Mouse (Mus musculus) layer of hippocampus, adult 9-11 months (tissue): ENCODE measurements around the gene Arhgap27.

Experiments used
- DNase-seq: peaks from one replicate; pipeline ENCODE4 v3.0.0; 2022

Arhgap27 gene

GRCm38 (mm10) chr11:103380460-103380859, 17.0 kb upstream of the Arhgap27 start:
- no peak for DNase-seq

DNA sequence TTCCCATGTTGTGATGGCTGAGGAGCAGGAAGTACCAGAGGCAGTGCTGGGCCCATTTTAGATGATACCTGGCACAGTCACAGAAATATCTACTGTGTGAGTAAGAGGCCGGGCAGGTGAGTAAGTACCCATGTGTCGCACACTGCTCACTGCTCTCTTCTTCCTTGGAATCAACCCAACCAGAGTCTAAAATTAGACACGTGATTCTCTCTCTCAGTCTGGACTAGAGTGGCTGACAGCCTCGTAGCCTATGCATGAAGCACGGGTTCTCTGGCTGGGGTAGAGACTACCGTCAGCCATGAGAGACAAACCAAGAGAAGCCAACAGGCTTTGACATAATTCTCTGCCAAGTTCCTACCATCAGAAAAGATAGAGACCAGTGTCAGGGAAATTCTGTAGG, 14.8 kb upstream of the Arhgap27 start:
- no peak for DNase-seq

DNA sequence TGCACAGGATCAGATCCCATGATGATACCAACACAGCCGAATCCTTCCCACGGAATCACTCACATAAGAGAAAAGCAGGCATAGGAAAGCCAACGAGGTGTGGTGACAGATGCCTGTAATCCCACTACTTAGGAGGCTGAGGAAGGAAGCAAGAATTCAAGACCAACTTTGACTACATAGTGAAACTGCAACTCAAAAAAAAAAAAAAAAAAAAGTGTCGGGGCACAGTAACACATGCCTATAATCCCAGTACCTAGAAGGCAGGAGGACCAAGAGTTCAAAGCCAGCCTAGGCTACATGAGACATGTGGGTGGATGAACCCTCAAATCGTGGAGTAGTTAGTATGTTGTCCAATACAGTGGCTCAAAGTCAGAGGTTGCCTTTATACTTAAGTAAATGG, 12.3 kb upstream of the Arhgap27 start:
- no peak for DNase-seq

GRCm38 (mm10) chr11:103375258-103375657, 11.8 kb upstream of the Arhgap27 start:
- no peak for DNase-seq

GRCm38 (mm10) chr11:103373922-103374321, 10.4 kb upstream of the Arhgap27 start:
- no peak for DNase-seq

- DNase-seq = no peak
Observed at GRCm38 (mm10) chr11:103372561-103372960, 9.1 kb upstream of the Arhgap27 start.

DNA sequence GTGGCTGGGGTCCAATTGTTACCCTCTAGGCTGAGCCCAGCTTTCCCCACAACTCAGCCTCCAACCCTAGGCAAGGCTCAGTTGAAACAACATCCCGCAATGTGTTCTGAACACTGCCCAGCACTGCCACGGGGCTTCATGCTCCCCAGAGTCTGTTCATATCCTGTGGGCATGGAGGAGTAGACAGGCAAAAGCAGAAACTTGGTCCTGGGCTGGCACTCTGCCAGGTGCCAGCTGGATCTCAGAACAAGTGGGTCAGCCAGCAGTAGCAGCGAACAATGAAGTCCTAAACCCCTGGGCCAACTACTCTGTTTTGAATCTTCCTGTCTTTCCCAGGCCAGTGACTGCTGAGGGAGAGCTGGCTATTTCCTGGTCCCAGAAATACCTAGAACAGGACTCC, 8.6 kb upstream of the Arhgap27 start:
- DNase-seq = peak; percentile 59

- no peak for DNase-seq
Observed at GRCm38 (mm10) chr11:103371222-103371539, 7.7 kb upstream of the Arhgap27 start.

DNA sequence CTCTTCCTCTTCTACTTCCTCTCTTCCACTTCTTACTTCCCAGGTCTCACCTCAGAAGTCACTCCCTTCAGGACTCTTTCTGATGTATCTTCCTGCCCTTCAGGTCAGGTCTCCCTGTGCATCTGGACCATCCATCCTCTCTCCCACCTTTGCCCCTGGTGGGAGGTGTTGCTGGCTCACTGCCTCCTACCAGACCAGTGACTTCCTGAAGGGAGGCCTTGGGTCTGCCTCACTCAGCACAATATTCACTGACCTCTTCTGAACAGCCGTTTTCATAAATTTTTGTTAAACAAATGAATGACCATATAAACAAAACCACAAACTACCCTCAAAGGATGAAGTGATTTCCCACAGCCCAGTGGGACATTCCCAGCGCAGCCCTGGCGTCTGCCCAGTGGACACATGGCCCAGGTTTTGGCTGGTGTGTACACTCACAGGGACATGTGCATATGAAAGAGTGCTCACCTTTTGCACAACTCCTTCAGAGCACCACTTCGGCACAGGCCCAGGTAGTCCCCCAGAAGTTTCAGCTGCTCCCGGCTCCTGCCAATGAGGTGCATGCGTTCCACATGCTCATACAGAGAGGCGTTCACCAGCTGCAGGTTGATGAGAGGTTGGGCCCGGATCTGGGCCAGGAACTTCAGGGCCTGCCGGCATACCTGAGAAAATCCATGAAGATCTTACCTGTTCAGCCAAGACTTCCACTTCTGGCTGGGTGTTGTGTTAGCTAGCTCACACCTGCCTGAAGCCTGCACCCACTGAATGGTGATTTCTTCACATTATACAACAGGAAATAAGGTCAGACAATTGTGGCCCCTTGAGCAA, 7.1 kb upstream of the Arhgap27 start:
- no peak for DNase-seq

GRCm38 (mm10) chr11:103365530-103365929, 2.0 kb upstream of the Arhgap27 start:
- no peak for DNase-seq

DNA sequence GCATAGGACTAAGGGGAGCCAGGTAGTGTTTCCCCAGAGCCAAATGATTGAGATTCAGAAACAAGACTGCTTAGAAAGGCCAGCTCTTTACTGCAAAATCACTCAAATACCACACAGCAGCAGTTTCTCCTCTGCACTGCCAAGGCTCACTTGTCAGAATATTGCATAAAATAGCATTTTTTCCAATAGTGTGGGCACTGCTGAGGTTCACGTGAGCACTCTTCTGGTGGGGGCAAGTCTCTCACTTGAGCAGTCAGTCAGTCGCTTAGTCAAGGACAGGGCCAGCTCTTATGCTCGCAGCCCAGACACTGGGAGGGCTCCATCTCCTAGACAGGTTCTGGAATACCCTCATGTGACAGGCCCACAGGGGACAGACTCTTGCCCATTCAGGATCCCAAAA, 1.5 kb upstream of the Arhgap27 start:
- DNase-seq = no peak

- no peak for DNase-seq
Observed at GRCm38 (mm10) chr11:103364335-103364734, 843 bp upstream of the Arhgap27 start.

DNA sequence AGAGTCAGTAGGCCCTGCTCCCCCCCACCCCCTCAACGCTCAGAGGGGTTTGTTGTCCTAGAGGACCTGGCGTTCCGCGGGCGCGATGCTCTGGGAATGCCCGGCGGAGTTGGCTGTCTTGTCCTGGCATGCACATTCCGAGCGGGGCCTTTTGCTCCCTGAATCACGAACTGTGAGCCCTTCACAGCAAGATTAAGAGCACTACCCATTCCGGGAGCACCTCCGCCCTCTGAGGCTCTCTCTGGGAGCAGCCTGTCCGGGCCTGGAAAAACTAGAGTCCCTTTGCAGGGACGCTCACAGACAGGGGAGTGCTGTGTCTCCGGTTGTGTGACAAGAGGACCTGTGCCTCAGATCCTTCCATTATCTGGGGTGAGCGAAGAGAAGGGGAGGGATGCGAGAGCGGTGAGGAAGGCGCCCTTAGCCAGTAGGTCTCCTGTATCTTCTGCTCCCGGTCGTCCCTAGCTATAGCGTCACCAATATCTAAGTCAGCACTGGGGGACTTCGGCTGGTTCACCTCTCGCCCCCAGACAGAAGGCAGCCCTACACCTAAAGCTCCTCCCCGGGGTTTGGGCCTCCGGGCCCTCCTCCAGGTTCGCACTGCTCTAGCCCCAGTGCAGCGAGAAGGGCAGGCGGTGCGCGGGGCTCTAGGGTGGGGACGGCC, 841 bp downstream of the Arhgap27 start:
- no peak for DNase-seq

- DNase-seq = no peak
Observed at GRCm38 (mm10) chr11:103362054-103362432, 1.4 kb downstream of the Arhgap27 start.

- DNase-seq = no peak
Observed at GRCm38 (mm10) chr11:103361396-103362053, 2.0 kb downstream of the Arhgap27 start.

DNA sequence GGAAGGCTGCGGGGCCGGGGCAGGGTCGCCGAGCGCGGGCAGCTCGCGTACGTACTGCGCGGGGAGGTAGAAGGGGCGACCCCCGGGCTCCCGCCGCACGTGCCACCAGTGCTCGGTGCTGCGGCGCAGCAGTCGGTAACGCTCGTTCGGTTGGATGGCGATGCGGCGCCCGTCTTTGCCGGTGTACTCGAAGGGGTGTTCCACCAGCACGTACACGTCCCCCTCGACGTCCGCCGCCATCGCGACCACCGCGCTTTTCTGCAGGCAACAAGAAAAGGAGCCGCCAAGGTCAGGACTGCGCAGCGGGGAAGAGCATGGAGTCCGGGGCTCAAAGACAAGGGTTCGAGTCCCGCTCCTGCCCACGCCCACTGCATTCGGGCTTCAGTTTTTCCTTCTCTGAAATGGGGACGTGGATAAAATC, 2.8 kb downstream of the Arhgap27 start:
- DNase-seq = no peak

DNA sequence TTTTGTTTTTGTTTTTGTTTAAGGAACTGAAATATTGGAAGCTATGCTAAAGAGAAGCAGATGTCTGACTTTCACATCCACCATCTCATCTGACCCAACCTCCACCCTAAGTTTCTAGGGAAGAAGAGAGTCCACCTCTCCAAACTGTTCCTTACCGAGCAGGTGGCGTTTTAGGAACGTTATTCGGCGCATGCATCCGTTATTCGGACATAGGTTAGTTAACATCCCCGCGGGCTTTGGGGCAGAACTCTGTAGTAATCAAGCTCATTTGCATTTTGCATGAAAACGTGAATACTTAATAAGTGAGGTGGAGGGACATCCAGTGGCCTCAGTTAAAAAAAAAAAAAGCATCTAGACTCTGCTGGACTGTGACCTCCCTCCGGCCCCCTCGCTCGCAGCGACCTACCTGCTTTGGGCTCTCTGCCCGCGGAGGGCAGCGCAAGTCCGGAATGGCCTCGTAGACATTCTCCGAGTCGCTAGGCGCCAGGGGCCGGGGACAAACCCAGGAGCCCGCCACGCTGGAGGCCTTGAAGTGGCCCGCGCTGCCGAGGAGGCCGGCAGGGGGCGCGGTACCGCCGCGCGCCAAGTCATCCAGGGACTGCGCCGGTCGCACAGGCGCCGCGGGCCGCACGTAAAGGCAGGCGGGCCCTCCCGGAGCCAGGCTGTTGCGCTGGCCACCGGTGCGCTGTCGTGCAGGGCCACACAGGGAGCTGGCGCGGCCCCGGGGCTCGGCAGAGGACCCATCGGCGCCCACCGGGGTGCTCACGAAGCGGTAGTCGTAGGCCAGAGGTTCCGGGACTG, 3.5 kb downstream of the Arhgap27 start:
- DNase-seq = peak; percentile 85

- peak; percentile 49 for DNase-seq
Observed at GRCm38 (mm10) chr11:103359122-103359521, 4.4 kb downstream of the Arhgap27 start.

DNA sequence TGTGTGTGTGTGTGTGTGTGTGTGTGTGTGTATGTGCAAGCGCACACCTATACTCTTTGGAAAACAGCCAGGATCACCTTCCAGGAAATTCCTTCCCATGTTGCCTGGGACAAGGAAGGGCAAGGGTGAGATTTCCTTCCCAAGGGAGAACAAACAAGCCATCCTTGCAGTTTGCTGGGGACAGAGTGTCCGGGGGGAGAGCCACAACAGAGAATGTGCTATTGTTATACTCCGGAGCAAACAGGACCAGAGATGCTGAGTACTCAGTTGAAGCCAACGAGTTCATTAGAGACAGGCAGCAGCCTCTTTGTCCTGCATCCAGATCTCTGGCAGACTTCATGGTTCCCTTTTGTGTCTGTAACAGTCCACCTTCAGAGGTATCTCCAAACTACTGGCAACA, 5.2 kb downstream of the Arhgap27 start:
- DNase-seq = no peak

DNA sequence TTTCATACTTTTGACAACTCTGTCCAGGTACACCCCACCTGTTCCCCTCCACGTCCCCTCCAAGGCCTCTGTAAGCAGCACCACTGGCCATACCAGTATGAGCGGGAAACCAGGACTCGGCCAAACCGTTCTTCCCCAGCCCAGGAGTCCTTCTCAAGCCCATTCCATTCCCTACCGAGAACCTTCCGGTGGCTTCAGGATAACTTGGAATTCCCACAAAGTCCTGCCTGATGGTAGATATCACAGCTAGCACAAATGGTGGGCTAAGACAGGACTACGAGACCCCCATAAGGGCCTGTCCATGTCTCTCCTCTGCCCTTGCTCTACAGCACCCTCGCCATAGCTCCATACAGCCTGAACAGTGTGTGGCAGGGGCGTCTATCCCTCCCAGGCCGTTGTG, 5.8 kb downstream of the Arhgap27 start:
- no peak for DNase-seq

GRCm38 (mm10) chr11:103356938-103357670, 6.4 kb downstream of the Arhgap27 start:
- DNase-seq = no peak

DNA sequence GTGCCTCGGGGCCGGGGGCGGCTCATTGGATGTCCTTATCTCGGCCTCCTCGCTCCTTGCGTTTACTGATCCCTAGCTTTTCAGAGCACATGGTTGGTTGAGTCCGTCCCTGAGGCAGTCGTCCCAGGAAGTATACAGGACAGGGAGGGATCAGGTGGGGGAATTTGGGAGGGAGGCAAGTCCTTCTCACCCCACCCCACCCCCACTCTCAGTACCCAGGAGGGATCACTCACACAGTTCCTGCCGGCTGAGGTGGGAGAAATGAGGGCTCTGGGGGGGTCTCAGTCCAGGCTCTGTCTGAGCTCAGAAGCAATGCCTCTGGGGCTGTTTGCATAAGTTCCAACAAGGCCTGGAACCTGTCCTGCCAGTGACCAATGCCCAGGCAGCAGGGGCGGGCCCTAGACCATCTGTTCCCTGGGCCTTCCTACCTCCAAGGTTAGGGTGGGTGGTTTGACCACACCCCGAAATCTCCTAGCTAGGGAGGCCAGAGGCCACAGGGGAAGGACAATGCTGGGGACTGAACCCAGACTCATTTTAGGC, 7.4 kb downstream of the Arhgap27 start:
- DNase-seq = no peak
